Mouse (Mus musculus) hindbrain, embryonic 15.5 days (tissue): Measurements from ENCODE around the gene Lamc2. TPM values are rescaled to one million over a fixed set of nuclear protein-coding genes. Genes with fewer than 3 reads are reported as not detected.
A peak's percentile ranks its signal among the peaks of the same experiment; 100 is the strongest.

Experiments used
- ATAC-seq: fragments of 200-750 bp; cut with Nextera tagmentation; 2 replicates; pipeline ENCODE4 v1.8.0; 2017; ENCODE audit warnings: low read depth, moderate number of reproducible peaks, moderate TSS enrichment; ENCODE audit not compliant: low FRiP score
- H3K27ac ChIP-seq: fragments of 300-500 bp; sonication (generic); replicated peaks from 2 replicates; pipeline ENCODE4 v1.5.1; 2015; ENCODE audit warnings: mild to moderate bottlenecking, inconsistent platforms
- H3K27me3 ChIP-seq: fragments of 300-500 bp; sonication (generic); 2 replicates; pipeline ENCODE4 v1.6.1; 2015; ENCODE audit warnings: control low read depth, inconsistent platforms
- H3K36me3 ChIP-seq: fragments of 300-500 bp; sonication (generic); 2 replicates; pipeline ENCODE4 v1.6.1; 2015; ENCODE audit warnings: control low read depth, inconsistent platforms
- H3K4me1 ChIP-seq: fragments of 300-500 bp; sonication (generic); replicated peaks from 2 replicates; pipeline ENCODE4 v1.6.1; 2015; ENCODE audit warnings: control low read depth, inconsistent platforms
- H3K4me2 ChIP-seq: fragments of 300-500 bp; sonication (generic); 2 replicates; pipeline ENCODE4 v1.6.1; 2015; ENCODE audit warnings: moderate library complexity, mild to moderate bottlenecking, inconsistent platforms
- H3K4me3 ChIP-seq: fragments of 300-500 bp; sonication (generic); 2 replicates; pipeline ENCODE4 v1.5.1; 2015; ENCODE audit warnings: mild to moderate bottlenecking, inconsistent platforms
- H3K9ac ChIP-seq: fragments of 300-500 bp; sonication (generic); 2 replicates; pipeline ENCODE4 v1.6.1; 2015; ENCODE audit warnings: inconsistent platforms
- H3K9me3 ChIP-seq: fragments of 300-500 bp; sonication (generic); 2 replicates; pipeline ENCODE4 v1.6.1; 2016; ENCODE audit warnings: control low read depth, inconsistent platforms
- whole genome bisulfite sequencing: fragments of 180-500 bp; shearing (Covaris S2); methylation state at CpG from one replicate; pipeline ENCODE4 v1.1.7; 2015; 5-methylcytosine and 5-hydroxymethylcytosine counted together
- polyA plus RNA-seq: library from polyadenylated mRNA; unstranded; fragments of >200 nt; fragmentation: Nextera tagmentation; extraction: Ambion mirVana; gene quantifications from 2 replicates; pipeline ENCODE4 v1.2.1, GENCODE M21; 2015

Lamc2 gene
- polyA plus RNA-seq, 1 experiment from 2014 or later = 2.8 TPM

DNA sequence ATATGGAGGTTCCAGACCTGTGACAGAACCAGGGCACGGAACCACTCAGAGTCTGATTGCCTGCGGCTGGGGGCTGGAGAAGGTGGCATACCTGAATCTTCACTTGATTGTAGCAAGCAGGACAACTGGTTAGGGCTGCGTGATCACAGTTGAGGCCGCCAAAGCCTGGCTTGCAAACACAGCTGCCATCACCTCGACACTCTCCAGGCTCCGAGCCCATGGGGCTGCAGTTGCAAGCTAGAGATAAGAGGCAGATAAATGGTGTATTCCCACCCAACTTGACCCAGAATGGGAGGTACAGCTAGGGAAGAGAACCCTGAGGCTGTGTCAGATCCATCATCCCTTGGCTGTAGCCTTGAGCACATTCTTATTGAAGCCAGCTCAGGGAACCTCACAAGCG is 46.6 kb downstream of the Lamc2 start:
- no peak for ATAC-seq
- Histone ChIP-seq H3K4me3 (no peak overlapping the region), H3K36me3 (no peaks in the 10 kb centered on the region), H3K9me3 (no peaks in the 10 kb centered on the region), H3K27me3 (no peaks in the 10 kb centered on the region), H3K27ac (no peak overlapping the region), H3K9ac (no peak overlapping the region), H3K4me1 (0 out of 2 replicates have a peak, but pooled peaks cover 3% of the 10 kb centered on the region), H3K4me2 (no peak overlapping the region)
- 83% methylated on average over 7 of the region's 7 CpGs for WGBS

DNA sequence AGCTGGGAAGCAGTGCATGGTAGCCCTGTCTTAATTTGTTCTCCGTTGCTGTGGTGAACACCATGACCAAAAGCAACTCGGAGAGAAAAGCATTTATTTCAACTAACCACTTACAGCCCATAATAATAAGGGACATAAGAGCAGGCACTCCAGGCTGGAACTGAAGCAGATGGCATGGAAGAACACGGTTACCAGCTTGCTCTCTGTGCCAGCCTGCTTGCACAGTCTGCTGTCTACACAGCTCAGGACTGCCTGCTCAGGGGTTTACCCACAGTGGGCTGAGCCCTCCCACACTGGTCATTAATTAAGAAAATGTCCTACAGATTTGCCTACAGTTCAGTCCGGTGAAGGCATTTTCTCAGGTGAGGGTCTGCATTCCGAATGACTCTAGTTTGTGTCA is 47.8 kb downstream of the Lamc2 start:
- Histone ChIP-seq H3K27ac (no peak overlapping the region), H3K4me3 (no peak overlapping the region), H3K36me3 (no peaks in the 10 kb centered on the region), H3K9me3 (no peaks in the 10 kb centered on the region), H3K4me2 (no peak overlapping the region), H3K9ac (no peak overlapping the region), H3K27me3 (no peaks in the 10 kb centered on the region), H3K4me1 (0 out of 2 replicates have a peak, but pooled peaks cover 7% of the 10 kb centered on the region)
- no peak for ATAC-seq
- 54% methylated on average over 5 of the region's 5 CpGs for WGBS

DNA sequence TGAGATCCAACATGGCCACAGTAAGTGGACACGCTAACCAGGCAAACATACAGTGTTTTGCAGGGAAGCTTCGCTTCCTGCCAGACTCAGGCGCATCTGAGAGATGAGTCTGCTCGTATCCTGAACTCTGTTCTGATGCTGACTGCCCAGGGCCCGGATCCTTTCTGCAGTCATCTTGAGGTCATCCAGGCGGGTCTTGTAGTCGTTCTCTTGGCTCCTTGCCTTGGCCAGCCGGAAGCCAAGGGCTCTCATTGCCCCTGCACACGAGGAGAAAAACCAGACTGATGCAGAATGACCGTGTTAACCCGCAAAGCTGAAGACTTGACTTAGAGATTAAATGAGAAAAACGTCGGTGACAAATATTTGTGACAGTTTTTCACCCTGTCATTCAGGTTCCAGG is 49.6 kb downstream of the Lamc2 start:
- no peaks in the 10 kb centered on the region for H3K36me3 ChIP-seq
- no peak overlapping the region for H3K4me2 ChIP-seq
- H3K4me1 ChIP-seq = 0 out of 2 replicates have a peak, but pooled peaks cover 7% of the 10 kb centered on the region
- H3K27ac ChIP-seq = no peak overlapping the region
- no peak for ATAC-seq
- no peak overlapping the region for H3K9ac ChIP-seq
- no peaks in the 10 kb centered on the region for H3K9me3 ChIP-seq
- H3K4me3 ChIP-seq = no peak overlapping the region
- 85% methylated on average over 13 of the region's 13 CpGs for WGBS
- H3K27me3 ChIP-seq = no peaks in the 10 kb centered on the region

DNA sequence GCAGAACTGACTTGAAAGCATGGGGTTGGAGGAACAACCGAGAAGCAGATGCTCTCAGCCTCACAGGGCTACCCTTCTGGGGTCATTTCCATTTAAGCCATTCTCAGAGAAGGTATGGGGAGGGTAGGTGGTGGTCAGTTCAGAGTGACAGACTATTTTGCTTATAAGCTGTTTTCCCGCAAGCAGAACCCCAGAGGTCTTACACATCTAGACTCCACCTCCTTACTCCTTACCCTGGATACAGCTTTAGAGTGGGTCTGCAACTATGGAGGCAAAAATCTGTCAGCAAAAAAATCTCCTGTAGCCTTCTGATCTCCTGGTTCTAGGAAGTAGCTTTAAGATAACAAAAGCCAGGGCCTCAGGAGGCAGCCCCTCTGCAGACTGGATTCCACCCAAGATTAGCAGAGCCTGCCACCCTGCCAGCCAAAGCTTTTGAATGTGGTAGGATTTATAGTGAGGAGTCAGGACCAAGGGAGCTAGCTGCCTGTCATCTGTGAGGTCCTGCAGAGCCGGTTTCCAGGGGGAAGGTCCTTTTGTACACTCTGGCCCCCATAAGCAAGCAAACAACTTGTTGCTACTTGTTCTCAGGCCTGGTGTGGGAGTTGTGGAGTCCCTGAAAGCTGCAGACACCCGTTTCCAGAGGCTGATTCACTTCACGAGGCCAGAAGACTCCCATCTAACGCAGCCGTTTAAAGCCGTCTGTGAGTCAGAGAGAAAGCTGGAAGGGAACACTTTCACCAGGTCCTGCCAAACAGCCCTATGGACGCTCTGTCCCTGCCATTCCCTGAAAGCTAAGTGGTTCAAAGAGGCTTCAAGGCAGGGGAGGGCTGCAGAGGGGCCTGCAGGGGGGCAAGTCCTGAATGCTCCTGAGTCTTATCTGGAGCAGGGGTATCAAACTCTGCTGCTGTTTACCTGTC is 52.1 kb downstream of the Lamc2 start:
- H3K9me3 ChIP-seq = no peaks in the 10 kb centered on the region
- H3K27ac ChIP-seq = peak overlapping the region; percentile 61
- H3K36me3 ChIP-seq = no peaks in the 10 kb centered on the region
- no peak overlapping the region for H3K9ac ChIP-seq
- WGBS = 21% methylated on average over 9 of the region's 9 CpGs
- no peaks in the 10 kb centered on the region for H3K27me3 ChIP-seq
- H3K4me1 ChIP-seq = 0 out of 2 replicates have a peak, but pooled peaks cover 7% of the 10 kb centered on the region
- ATAC-seq = peak; percentile 75; the same call in 1 of the 2 replicates
- H3K4me2 ChIP-seq = no peak overlapping the region
- no peak overlapping the region for H3K4me3 ChIP-seq

DNA sequence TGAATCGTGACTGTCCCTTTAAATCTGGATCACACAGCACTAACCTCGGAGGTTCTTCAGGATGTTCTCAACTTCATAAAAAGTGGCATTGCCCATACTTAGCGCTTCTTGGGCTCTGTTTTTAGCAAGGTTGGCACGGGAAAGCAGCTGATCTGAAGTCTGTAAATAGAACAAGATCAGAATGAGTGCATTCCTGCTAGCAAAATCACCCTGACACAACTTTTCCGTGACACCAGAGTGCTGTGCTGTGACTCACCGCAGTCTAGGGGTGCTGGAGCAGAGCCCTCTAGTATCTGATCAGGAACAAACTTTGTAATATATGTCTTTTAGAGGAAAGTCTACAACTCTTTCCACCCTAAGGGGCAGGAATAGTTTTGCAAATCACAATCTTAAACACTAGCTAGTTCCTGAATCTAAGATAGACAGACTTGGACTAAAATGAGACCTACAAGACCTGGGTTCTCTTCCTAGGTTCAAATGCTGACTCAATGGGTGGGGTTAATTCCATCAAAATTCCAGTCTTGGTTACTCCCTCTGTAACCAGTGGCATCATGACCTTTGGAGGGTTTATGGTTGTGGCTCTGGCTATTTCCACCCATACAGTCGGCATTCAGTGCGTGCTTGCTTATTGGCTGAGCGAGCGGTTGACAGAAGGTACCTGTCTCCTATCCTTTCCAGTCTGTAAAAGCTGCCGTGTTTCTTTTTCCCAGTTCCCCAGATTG is 56.1 kb downstream of the Lamc2 start:
- H3K4me1 ChIP-seq = 0 out of 2 replicates have a peak, but pooled peaks cover 4% of the 10 kb centered on the region
- H3K9ac ChIP-seq = no peak overlapping the region
- no peak overlapping the region for H3K4me3 ChIP-seq
- H3K27me3 ChIP-seq = no peaks in the 10 kb centered on the region
- WGBS = 90% methylated on average over 11 of the region's 11 CpGs
- no peak overlapping the region for H3K27ac ChIP-seq
- H3K36me3 ChIP-seq = no peaks in the 10 kb centered on the region
- no peak overlapping the region for H3K4me2 ChIP-seq
- no peaks in the 10 kb centered on the region for H3K9me3 ChIP-seq
- ATAC-seq = no peak

DNA sequence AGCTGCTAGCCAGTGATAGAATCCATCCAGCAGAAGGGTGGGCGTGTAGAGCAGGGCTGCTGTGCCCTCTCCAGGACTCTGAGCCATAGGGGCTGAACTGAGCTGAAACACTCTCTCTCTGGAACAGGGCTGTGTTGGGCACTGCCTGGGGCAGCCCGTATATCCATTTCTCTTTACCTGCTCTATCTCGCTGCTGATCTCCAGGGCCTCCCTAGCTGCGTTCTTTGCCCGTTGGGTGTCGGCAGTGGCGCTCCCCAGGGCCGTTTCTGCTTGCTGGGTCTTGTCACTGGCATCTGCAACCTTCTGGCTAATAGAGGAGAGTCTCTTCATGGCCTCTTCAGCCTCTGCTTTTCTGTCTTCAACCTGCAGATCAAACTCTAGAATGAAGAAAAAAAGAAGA is 57.5 kb downstream of the Lamc2 start:
- WGBS = 79% methylated on average over 8 of the region's 8 CpGs
- Histone ChIP-seq H3K4me1 (no peaks in the 10 kb centered on the region), H3K36me3 (no peaks in the 10 kb centered on the region), H3K9ac (no peak overlapping the region), H3K27me3 (no peaks in the 10 kb centered on the region), H3K9me3 (no peaks in the 10 kb centered on the region), H3K4me2 (no peak overlapping the region), H3K27ac (no peak overlapping the region), H3K4me3 (no peak overlapping the region)
- ATAC-seq = no peak

DNA sequence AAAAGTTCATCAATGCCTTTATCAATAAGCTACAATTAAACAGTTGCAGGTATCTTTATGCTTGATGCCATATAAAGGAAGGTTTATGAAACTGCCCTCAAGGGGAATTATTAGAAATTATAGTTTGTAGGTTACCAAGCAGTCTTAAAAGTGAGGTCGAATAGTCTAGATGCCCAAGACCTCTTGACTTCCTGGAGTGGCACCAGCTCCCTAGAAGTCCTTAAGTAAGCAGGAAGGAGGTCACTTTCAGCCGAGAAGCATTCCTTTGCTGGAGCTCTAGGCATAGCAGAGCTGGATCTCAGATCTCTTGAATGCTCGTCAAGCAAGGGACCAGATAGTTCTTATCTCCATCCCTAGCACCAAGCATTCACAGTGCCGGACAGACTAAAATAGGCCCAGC is 58.6 kb downstream of the Lamc2 start:
- Histone ChIP-seq H3K9ac (no peak overlapping the region), H3K4me3 (no peak overlapping the region), H3K4me2 (no peak overlapping the region), H3K27me3 (no peaks in the 10 kb centered on the region), H3K9me3 (no peaks in the 10 kb centered on the region), H3K27ac (no peak overlapping the region), H3K36me3 (no peaks in the 10 kb centered on the region), H3K4me1 (no peaks in the 10 kb centered on the region)
- ATAC-seq = no peak
- WGBS = 87% methylated on average over 4 of the region's 4 CpGs

DNA sequence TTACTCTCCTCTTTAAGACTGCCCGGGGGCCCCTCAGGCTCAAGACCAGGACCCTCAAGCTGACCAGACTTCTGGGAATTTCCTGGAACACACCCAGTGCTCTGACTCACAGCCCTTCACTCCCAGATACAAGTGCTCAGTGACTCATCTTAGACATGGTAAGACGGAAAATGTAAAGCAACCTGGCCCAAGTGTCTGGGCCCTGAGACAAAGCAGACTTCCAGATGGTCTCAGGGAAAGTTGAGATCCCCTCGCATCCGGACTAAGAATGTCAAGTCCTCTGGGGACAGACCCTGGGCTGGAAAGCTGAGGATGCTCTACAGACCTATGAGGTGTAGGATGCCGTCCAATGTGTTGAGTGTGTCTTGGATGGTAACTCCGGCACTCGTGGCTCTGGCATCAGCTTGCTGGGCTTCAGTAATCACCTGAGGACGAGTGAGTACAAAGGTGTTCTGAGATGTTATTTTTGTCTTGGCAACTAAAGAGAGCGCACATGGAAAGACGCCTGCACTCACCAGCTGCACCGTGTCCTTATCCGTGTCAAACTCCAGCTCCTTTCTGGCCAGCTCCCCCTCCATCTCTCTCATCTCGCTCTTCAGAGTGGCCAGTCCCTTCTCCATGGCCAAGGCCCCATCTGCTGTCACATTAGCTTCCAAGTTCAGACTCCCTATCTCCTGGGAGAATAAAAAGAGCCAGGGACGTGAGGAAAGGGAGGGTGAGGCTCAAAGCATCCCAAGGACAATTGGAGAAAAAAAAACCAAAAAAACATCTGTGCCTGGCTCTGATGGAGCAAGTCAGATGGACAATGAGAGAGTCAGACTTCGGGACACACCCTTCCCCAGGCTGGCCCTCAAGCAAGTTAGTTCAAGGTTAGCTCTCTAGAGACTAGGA is 59.5 kb downstream of the Lamc2 start:
- Histone ChIP-seq H3K27ac (no peak overlapping the region), H3K9me3 (no peaks in the 10 kb centered on the region), H3K4me2 (no peak overlapping the region), H3K27me3 (no peaks in the 10 kb centered on the region), H3K4me3 (no peak overlapping the region), H3K9ac (no peak overlapping the region), H3K4me1 (no peaks in the 10 kb centered on the region), H3K36me3 (no peaks in the 10 kb centered on the region)
- WGBS = 83% methylated on average over 15 of the region's 15 CpGs
- ATAC-seq = no peak

DNA sequence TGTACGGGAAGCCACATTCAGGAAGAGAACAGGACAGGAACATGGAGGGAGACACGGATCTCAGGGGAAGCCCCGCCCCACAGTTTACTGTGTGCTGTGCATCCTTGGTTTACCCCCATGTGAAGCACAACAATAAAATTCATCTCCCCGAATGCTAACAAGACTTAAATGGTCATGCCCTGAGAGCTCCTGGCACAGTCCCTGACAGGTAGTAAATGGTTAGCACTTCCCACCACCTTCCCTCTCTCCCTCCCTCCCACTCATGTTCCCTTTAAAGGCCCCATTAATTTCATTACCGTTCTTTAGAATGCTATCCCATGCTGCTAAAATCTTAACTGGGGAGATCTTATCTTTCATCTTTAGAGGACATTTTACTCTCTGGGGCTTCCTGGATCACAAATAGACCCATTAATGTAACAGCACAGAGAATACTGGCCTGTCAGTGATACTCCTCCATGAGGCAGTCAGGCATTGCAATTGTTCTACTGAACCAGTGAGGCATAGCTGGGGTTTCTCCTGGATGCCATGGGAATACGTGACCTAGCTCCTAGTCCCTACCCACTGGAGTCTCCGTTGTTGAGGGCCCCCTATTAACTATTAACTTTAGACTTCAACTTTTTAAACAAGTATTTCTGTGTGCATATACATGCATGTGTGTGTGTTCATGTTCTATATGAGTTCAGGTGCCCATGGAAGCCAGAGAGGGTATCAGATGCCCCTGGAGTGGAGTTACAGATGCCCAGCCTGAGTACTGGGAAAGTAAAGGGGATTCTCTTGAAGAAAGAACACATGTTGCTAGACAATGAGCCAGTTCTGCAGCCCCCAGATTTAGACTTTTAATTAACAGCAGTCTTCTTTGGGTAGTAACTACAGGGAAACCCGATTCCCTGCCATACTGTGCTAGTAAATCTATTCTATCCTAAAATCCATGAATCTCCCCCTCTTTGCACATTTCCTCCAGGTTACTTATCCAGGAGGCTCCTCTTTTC is 60.7 kb downstream of the Lamc2 start:
- Histone ChIP-seq H3K4me1 (no peaks in the 10 kb centered on the region), H3K9ac (no peak overlapping the region), H3K4me2 (no peak overlapping the region), H3K27ac (no peak overlapping the region), H3K27me3 (no peaks in the 10 kb centered on the region), H3K36me3 (no peaks in the 10 kb centered on the region), H3K9me3 (no peaks in the 10 kb centered on the region), H3K4me3 (no peak overlapping the region)
- WGBS = 70% methylated on average over 8 of the region's 8 CpGs
- ATAC-seq = no peak

DNA sequence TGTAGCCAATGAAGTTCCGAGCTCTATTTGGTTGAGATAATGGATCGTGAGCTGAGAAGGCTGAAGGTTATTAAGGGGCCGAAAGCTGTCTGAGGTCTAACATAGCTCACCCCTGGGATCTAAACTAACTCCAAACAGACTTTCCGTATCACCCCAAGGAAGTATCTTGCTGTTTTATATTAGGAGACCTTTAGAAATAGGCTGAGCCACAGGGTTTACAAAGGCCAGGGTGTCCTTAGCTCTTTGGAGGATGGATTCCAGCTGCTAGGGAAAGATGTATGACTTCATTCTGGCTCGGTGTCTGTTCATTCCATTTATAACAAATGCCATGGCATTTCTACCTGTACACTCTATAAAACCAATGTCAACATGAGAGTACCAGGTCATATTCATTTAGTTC is 61.7 kb downstream of the Lamc2 start:
- ATAC-seq = no peak
- Histone ChIP-seq H3K9ac (no peak overlapping the region), H3K9me3 (no peaks in the 10 kb centered on the region), H3K36me3 (no peaks in the 10 kb centered on the region), H3K4me2 (no peak overlapping the region), H3K4me3 (no peak overlapping the region), H3K4me1 (no peaks in the 10 kb centered on the region), H3K27me3 (no peaks in the 10 kb centered on the region), H3K27ac (no peak overlapping the region)
- 92% methylated on average over 5 of the region's 5 CpGs for WGBS

DNA sequence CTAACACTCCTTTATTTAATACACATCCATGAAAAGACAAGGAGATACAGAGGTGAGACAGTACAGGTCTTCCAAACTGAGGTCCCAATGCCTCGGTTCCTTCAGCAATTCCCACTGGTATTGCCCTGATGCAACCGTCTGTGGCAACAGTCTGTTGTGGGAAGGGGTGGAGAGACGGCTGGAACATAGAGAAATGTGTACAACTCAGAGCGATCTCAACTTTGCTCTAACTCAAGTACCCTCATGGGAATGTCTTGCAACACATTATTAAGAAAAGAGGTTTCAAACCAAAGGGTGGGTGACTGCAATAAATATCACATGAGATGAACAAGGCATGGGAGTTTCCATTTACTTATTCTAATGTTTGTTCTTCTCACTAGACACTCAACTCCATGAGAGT is 63.5 kb downstream of the Lamc2 start:
- 86% methylated on average over 4 of the region's 4 CpGs for WGBS
- H3K27ac ChIP-seq = no peak overlapping the region
- no peak for ATAC-seq
- no peak overlapping the region for H3K4me2 ChIP-seq
- H3K4me3 ChIP-seq = no peak overlapping the region
- H3K27me3 ChIP-seq = no peaks in the 10 kb centered on the region
- H3K9me3 ChIP-seq = no peaks in the 10 kb centered on the region
- H3K36me3 ChIP-seq = no peaks in the 10 kb centered on the region
- no peak overlapping the region for H3K9ac ChIP-seq
- H3K4me1 ChIP-seq = no peaks in the 10 kb centered on the region
